Mouse (Mus musculus): ENCODE data around the gene Dna2.
"Not testable (repeated sequence)": the region's sequence is repeated elsewhere in the genome, so short reads cannot be mapped to it uniquely, and the experiment has no call there.

Gene Dna2

DNA sequence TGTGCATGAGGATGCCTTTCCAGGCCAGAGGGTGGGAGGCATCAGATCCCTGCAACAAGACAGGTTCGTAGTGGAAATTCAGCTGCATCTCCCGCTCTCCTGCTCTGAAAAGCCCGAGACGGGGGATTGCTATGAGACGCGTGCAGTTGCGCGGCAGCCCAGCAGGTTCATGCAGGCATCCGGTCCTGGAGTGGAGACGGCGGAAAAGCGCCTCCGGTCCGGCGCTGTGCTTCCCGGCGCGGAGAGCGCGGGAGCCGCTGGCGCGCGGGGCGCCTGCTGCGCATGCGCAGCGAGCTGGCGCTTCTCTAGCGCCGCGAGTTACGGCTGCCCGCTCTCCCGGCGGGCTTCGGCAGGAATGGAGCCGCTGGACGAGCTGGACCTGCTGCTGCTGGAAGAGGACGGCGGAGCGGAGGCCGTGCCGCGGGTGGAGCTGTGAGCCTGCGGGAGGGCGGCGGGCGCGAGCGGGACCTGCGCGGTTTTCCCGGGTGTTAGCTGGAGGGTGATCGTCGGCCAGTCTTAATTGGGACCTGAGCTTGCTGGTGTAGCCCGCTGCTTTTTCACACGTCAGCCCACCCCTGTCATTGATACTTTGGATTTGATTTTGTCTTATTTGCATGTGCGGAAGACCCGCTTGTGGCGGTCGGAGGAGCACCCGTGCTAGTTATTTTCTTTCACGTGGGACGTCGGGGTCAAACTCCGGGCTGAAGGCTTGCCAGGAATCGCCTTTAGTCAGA is at the start of gene Dna2:
Dna2 (plus strand) TSS at position 289 of the 734 bp plus-strand sequence.
- peak; percentile 92 for DNase-seq (ENCODE audit: low spot score)

DNA sequence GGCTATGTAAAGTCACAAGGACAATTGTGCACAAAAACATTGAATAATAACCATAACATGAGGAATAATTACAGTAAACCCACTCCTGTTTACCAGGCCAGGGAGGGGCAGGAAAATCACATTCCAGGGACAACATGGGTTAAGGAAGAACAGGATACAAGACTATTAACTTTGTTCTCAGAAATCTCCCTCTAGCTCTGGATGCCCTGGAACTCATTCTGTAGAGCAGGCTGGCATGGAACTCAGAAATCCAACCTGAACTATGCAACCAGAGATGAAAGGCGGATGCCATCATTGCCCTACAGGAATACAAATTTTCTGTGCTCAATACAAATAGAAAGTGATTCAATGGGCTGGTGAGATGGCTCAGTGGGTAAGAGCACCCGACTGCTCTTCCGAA is 49.4 kb upstream of the Dna2 start:
- DNase-seq (ENCODE audit: low spot score): no peak

DNA sequence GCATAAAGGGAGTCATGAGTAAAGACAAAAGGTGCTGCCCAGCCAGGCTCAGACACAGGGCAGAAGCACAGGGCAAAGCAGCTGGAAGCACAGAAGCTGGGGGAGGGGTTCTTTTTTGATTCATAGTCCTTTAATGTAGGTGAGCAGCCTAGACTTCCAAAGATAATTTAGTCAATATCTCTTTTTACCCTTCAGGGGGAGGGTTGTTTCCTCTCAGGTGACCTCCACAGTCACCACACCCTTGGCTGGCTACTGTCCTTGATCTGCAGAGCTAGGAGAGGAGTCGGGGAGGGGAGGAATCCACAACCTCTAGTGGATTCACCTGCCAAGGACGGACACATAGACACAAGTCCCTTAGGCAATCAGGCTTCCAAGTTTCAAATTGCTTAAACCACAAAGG is 48.8 kb upstream of the Dna2 start:
- DNase-seq (ENCODE audit: low spot score): no peak

DNA sequence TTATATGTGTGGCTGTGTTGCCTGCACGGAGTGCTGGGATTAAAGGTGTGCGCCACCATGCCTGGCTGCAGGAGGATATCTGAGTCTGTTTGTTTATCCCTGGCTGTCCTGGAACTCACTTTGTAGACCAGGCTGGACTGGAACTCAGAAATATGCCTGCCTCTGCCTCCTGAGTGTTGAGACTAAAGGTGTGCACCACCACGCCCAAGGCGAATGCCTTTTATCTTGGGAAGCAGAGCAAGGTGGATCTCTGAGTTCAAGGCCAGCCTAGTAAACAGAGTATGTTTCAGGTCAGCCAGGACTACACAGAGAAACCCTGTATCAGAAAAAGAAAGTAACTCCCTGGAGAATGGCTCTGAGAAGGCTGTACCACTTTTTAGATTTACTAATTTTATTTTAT is 46.7 kb upstream of the Dna2 start:
- DNase-seq (ENCODE audit: low spot score): no peak

DNA sequence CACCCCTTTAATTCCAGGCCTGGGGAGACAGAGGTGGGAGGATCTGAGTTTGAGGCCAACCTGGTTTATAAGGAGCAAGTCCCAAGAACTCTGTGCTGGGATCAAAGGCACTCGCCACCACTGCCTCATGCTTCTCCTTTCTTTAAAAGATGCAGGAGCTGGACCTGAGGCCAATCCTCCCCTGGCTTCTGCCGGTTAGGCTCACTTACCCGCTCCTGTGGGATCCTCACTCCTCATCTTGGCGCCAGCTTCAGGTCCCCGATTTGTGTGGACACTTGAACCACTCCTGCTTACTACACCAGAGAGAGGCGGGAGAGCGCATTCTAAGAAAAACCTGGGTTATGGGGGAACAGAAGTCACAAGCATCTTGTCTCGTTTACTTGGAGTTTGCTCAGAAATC is 45.0 kb upstream of the Dna2 start:
- no peak for DNase-seq (ENCODE audit: low spot score)

DNA sequence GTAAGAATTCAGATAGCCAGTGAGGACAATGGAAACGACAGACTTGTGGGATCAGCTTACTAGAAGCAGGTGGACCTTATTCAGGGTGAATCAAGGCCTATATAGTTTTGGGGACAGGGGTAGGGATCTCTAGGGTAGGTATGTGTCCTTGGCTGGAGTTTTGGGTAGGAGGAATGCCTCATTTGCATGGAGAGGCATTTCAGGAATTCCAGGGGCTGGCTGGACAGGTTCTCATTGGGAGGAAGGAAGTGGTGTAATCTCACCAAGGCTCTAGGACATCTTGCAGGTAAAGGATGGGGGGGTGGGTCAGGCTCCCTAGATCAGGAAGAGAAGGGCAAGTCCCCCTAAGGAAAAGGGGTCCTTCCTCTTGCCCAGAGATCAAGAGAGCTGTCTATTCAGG is 44.0 kb upstream of the Dna2 start:
- no peak for DNase-seq (ENCODE audit: low spot score)

DNA sequence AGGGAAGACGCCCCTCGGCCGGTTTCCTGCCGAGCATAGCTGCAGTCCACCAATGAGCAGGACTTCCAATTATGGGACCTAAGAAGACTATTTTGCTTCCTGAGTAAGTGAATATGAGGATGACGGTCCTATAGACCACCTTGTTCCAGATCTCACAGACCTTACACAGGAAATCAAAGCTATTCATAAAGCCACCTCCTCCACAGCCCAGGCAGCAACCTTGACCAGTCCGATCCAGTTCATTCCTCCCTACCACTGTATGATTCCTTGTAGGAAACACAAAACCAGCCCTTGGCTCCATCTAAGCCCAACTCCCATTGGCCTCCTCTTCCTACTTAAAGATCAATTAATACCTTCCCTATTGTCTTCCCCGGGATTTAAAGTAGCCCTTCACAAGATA is 40.5 kb upstream of the Dna2 start:
- no peak for DNase-seq (ENCODE audit: low spot score)

DNA sequence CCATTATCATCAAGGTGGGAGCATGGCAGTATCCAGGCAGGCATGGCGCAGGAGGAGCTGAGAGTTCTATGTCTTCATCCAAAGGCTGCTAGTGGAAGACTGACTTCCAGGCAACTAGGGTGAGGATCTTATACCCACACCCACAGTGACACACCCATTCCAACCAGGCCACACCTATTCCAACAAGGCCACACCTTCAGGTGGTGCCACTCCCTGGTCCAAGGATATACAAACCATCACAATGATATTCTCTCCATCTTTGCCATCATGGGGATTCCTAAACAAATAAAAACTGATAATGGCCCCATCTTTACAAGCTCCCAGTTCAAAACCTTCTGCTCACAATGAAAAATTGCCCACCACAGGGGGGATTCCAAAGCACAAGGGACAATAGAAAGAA is 37.9 kb upstream of the Dna2 start, which contains the start of gene Tet1:
Tet1 (minus strand) TSS at position 101 of the 400 bp plus-strand sequence.
- not testable (repeated sequence) for DNase-seq (ENCODE audit: low spot score)

DNA sequence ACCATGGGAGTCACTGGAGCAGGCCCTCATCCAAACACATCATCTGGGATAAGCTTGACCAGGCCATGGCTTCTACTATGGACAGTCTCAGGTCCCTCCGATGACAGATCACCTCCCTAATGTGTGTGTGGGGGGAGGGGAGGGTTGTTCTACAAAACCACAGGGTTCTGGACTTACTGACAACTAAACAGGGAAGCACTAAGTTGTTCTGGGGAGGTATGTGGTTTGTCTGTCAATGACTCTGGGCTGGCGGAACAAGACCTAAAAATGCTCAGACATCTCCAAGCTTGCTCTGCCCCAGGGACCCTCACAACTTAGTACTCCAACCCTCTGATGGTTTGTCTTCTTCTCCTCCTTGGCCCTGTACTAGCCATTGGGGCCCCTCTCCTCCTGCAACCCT is 35.7 kb upstream of the Dna2 start:
- DNase-seq (ENCODE audit: low spot score): no peak

DNA sequence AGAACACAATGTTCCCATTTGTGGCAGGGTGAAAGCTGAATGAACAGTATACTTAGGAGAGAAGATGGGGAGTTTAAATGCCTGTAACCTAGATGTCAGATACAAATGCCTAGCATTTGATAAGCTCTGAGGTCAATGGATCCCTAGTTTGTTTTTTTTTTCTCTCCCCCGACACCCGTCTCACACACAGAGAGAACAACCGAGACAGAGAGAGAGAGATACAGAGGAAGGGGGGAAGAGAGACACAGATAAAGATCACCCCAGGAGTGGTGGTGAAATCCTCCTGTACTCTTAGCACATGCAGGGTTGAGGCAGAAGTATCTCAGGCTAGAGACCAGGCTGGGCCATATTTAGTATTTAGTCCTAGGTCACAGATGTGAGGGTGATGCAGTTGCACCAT is 27.8 kb upstream of the Dna2 start:
- no peak for DNase-seq (ENCODE audit: low spot score)

DNA sequence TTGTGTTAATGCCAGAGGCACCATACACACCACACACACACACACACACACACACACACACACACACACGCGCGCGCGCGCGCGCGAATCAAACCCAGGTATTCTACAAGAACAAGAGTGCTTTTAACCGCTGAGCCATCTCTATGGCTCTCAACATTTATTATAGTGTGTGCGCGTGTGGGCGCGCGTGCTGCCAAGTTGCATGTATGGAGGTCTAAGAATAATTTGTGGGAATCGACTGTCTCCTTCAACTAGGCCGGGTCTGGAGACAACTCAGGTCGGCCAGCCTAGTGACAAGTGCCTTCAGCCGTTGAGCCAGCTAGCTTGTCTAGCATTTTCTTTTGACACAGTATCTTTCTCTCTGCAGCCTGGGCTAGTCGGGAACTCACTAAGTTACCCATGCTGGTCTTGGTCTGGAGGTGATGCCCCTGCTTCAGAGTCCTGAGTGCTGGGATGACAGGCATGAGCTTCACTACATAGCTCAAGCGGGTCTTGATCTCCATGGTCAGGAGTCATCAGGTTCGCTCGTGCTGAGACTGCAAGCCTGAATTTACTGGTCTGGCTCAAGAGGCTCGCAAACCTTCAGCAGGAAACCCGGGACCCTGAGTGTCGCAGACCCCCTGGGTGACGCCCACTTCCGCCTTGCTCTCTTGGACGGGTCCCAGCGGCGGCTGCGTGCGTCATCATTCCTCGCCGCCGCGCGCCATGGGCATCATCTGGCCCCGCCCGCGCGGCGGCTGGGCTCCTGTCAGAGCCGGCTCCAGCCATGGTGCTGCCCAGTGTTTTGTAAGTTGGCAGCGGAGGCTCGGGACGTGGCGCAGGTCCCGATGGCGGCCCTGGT is 26.7 kb upstream of the Dna2 start, which contains the start of gene Slc25a16:
Slc25a16 (plus strand) TSS at position 709 of the 841 bp plus-strand sequence.
- peak; percentile 96 for DNase-seq (ENCODE audit: low spot score)

DNA sequence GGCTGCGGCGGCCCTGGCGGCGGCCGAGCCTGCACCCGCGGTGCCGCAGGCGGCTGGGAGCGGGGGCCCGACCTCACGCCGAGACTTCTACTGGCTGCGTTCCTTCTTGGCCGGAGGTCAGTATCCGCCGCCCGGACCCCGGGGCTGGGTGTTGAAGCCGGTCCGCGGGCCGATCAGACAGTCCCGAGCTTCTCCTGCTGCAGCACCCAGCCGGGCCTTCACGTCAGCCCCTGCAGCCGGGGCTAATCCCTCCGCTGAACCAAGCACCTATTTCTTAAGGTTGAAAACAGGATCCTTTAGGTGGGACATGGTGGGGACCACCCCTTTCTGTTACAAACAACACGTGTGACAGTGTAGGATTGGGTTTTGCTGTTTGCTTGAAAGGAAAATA is 26.1 kb upstream of the Dna2 start:
- no peak for DNase-seq (ENCODE audit: low spot score)

DNA sequence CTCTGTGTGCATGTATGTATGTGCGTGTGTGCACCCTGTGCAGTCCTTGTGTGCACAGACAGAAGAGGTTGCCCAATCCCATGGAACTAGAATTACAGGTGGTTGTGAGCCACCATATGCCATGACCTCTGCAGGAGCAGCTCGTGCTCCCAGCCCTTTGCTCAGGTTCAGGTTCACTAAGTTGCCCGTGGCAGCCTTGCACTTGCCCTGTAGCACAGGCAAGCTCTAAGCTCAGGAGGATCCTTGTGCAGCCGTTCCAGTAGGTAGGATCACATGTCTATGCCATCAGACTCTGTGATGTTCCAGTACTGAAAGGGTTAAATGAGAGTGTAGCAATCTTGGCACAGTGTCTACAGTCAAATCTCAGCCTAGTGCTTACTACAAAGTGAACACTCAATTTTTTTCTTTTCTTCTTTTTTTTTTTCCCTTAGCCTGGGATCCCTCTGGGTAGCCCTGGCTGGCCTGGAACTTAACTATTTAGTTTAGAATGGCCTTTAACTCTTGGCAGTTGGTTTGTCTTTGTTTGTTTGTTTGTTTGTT is 22.7 kb upstream of the Dna2 start:
- DNase-seq (ENCODE audit: low spot score): no peak

DNA sequence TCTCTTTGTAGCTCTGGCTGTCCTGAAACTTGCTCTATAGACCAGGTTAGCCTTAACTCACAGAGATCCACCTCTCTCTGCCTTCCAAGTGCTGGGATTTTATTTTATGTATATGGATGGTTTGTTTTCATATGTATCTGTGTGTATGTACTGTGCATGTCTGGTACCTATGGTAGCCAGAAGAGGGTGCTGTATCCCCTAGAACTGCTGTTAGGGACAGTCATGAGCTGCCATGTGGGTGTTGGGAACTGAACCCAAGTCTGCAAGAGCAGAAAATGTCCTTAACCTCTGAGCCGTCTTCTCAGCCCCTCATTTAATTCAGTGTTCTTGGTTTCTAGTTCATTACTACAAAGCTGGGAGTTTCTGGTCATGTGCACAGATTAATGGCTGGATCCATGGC is 14.4 kb upstream of the Dna2 start:
- no peak for DNase-seq (ENCODE audit: low spot score)

DNA sequence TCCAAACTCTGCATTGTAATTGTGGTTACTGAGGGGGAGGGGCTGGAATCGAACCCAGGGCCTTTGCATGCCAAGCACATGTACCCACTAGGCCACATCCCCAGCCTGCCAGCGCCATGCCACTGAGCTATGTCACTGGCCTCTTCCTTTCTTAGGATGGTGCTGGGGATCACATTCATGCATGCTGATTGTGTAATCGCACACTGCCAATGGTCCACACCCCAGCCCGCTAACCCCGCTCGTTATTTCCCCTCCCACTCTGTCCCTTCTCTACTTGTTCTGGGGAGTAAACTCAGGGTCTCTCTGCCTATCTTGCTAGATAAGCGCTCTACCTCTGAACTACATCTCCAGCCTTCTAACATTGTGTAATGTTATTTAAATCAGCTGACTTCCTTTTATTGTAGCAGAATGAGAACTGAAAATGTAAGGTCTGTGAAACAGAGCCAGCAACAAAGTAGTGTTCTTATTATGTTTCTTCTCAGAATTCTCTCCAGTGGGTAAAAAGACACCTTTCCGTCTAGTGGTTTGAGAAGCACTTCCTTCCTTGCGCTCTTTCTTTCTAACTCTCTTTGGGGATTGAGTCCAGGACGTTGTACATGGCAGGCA is 1.7 kb upstream of the Dna2 start:
- DNase-seq (ENCODE audit: low spot score): no peak

DNA sequence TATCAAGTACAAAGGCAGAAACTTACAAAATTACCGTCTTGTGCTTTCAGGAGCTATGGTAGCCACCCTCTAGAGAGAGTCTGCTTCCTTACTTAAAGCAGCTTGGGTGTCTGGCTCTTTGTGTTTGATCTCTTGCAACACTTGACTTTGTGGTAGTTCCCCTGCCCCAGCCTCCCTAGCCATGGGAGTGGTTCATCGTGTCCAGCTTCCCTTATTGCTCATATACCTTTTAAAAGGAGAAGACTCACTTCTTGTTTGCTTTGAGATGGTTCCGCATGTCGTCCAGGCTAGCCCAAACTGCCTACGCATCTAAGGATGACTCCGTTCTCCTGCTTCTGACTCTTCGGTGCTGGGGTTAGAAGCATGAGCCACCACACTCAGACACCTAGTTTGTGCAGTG is 1.7 kb downstream of the Dna2 start:
- DNase-seq (ENCODE audit: low spot score): no peak

DNA sequence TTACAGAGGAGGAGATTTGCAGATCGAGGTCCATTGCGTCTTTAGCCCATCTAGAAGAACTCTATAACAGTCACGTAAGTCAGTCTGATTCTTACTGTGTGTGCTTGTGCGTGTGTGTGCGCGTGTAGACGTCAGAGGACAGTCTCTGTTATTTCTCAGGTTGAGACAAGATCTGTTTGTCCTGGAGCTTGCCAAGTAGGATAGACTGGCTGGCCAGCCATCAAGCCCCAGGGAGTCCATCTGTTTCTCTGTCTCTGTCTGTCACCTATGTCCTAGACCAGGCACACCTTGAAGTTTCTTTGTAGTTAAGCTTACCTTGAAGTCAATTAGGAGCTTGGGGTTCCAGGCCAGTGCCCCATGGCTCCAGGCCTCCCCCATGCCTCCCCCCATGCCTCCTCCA is 17.1 kb downstream of the Dna2 start:
- no peak for DNase-seq (ENCODE audit: low spot score)

DNA sequence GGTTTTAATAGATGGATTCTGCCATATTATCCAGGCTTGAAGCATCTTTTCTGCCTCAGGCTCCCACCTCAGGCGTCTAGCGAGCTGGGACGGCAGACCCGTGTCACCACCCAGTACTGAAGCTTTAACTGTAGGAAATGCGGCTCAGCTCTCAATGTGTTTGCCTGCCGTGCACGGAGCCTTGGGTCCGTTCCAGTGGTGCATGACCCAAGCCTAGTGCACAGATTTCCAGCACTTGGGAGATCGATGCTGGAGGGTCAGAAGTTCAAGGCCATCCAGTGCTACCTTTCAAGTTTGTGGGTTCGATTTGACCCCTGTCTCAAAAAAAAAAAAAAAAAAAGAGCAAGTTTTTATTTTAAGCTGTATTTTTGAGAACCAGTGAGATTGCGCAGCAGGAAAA is 19.0 kb downstream of the Dna2 start:
- DNase-seq (ENCODE audit: low spot score): no peak

DNA sequence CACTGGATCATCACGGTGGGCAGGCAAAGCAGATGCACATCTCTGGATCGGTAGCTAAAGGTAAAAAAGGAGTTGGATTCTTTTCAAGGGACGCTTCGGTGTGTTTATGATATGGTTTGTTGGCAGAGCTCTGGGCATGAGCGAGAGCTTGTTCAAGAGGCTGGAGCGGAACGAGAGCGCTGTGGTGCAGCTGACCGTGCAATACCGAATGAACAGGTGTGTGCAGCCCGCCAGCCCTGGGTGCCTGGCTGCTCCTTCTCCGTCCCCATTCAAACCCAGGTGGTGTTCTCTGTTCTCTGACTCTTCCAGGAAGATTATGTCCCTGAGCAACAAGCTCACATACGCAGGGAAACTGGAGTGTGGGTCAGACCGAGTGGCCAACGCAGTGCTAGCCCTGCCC is 19.5 kb downstream of the Dna2 start:
- no peak for DNase-seq (ENCODE audit: low spot score)

DNA sequence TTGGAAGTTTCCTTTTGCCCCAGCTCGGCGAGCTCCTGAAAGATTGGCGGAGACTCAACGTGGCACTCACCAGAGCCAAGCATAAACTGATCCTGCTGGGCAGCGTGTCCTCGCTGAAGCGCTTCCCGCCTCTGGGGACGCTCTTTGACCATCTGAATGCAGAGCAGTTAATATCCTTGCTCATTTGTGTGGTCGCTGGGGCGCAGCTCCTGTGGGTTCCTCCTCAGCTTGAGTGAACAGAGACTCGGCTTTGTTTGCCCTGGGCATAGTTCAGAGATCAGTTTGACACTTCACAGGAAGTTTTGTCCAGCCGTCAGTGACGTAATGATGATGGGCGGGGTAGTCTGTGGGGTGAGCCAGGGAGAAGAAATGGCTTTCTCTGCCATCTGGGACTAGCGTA is 25.0 kb downstream of the Dna2 start:
- no peak for DNase-seq (ENCODE audit: low spot score)

DNA sequence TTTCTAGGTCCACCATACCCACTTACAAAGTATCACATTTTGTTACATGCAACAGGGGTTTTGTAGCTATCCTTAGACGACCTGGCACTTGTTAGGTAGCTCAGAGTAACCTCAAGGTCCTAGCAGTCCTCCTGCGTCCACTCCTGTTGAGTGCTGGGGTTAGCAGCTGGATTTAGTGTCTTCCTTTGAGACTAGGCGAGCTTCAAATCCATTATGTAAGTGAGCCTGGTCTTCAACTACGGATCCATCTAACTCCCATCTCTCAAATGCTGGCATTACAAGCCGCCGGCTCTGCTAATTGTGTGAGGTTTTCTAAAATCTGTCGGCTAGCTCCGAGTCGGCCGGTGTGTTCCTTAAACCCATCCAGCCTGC is 32.8 kb downstream of the Dna2 start:
- no peak for DNase-seq (ENCODE audit: low spot score)

DNA sequence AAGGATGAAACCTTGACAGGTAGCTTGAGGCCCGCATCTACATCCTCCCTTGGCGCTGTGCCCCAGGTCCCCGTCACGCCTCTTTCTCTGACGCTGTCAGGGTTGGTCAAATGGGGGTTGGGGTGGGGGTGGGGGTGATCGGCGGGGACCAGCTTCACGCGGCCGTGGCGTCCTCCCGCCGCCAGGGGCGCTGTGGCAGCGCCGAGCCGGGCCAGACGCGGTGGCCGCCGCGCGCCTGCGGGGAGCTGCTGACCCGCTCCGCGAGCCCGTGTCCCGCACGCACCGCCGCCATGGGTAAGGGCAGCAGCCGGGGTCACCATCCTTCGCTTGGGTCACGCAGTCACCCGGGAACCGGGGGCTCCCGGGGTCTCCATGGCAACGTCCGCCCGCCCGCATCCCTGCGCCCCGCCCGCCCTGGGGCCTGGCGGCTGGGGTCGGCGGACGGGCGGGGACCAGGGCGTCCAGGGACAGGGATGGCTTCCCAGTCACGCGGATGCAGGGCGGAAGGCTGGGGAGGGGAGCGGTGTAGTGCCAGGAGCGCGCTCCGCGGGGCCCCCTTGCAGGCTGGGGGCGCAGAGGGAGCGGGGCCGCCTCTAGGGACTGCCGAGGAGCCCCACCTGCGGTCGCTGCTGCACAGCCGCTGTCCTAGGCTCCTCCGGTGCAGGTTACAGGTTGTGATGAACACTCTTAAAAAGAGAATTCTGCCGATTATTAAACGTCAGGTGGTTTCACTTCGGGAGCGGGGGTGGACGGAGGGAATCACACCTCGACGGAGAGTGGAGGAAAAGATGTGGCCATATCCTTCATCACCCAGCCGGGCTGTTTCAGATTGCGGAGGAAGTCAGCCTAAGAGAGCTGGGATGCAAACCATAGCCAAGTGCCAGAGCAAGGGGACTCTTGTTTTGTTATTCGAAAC is 33.5 kb downstream of the Dna2 start, which contains the start of gene Rufy2:
Rufy2 (plus strand) TSS at position 185 of the 916 bp plus-strand sequence.
- peak; percentile 89 for DNase-seq (ENCODE audit: low spot score)
